Mouse (Mus musculus) neutrophil, adult 83 days (primary cell): ENCODE results near the gene Chd1. TPM values are rescaled to one million over a fixed set of nuclear protein-coding genes. Genes with fewer than 3 reads are reported as not detected.

ENCODE experiments used
- total RNA-seq, 2 experiments: library from RNA; stranded (reverse); gene quantifications; one replicate each; pipeline ENCODE4 v1.2.4; 2023

The Chd1 gene
- 10 to 100 TPM; 68.9 to 74.1 TPM for total RNA-seq

GRCm38 (mm10) chr17:15704475-15705300 lies at the start of gene Chd1:
TSS of gene Chd1 (plus strand) at chr17:15704967.

Other genes starting within 250 kb of the Chd1 start
- gene Psmb1, start 205.2 kb upstream of the Chd1 start, total RNA-seq: 10 to 100 TPM; 72.6 to 72.8 TPM
- gene Tbp, start 205.1 kb upstream of the Chd1 start, total RNA-seq: 10 to 100 TPM; 29.2 to 31.6 TPM
- gene Pdcd2, start 177.7 kb upstream of the Chd1 start, total RNA-seq: 10 to 100 TPM; 11.1 to 12.5 TPM
- 1 to 10 TPM; 5.0 to 9.3 TPM for gene Prdm9, start 140.6 kb upstream of the Chd1 start, total RNA-seq
- gene Rgmb, start 126.1 kb downstream of the Chd1 start, total RNA-seq: 1 to 10 TPM; 1.4 to 1.9 TPM